Mouse (Mus musculus) megakaryocyte, embryonic 14.5 days (primary cell): ENCODE measurements around the gene Nelfcd. TPM values are rescaled to one million over a fixed set of nuclear protein-coding genes. Genes with fewer than 3 reads are reported as not detected.

Experiments
- H3K27me3 ChIP-seq: replicated peaks from 2 replicates; pipeline ENCODE3; 2012; ENCODE audit warnings: inconsistent platforms
- H3K36me3 ChIP-seq: replicated peaks from 2 replicates; pipeline ENCODE3; 2012; ENCODE audit warnings: low read length, inconsistent platforms, mixed read lengths
- H3K4me1 ChIP-seq: 2 replicates; pipeline ENCODE4 v1.6.1; 2012; ENCODE audit warnings: inconsistent platforms
- H3K4me3 ChIP-seq: replicated peaks from 2 replicates; pipeline ENCODE3; 2012; ENCODE audit warnings: moderate library complexity, mild to moderate bottlenecking, inconsistent platforms
- H3K9me3 ChIP-seq: 2 replicates; pipeline ENCODE4 v1.6.1; 2012; ENCODE audit warnings: inconsistent platforms
- FLI1 ChIP-seq: IDR thresholded peaks from 2 replicates; pipeline ENCODE4 v1.6.1; 2012; ENCODE audit warnings: low read length, inconsistent platforms, mixed read lengths
- GATA1 ChIP-seq: IDR thresholded peaks from 3 replicates; pipeline ENCODE4 v1.6.1; 2012; ENCODE audit warnings: mixed read lengths, low read length, inconsistent platforms, borderline replicate concordance
- polyA plus RNA-seq: library from polyadenylated mRNA; stranded (reverse); fragments of >175 nt; gene quantifications from 2 replicates; pipeline ENCODE4 v1.2.3, GENCODE M21; 2012; ENCODE audit warnings: low replicate concordance; ENCODE audit not compliant: insufficient read depth

Nelfcd gene
- polyA plus RNA-seq, 1 experiment = 36.2 TPM

DNA sequence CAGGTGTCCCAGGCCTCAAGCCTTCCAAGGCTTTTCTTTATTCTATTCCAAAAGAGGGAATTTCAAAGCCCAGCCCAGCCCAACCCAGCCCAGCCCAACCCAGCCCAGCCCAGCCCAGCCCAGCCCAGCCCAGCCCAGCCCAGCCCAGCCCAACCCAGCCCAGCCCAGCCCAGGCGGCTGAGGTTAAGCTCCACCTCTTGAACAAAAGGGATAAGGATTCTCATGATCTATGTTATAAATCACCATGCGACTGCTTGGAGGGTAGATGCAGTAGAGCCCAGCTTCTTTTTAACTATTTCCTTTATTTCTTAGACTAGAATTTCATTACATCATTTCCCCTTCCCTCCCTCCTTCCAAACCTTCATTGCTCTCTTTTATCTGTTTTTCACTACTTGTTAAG lies 5.4 kb upstream of the Nelfcd start:
- no peaks in the 10 kb centered on the region for H3K36me3 ChIP-seq
- H3K27me3 ChIP-seq = peaks cover 5% of the 10 kb centered on the region
- no peaks in the 10 kb centered on the region for H3K9me3 ChIP-seq
- H3K4me1 ChIP-seq = peaks cover 20% of the 10 kb centered on the region
- H3K4me3 ChIP-seq = no peak overlapping the region
- TF ChIP-seq GATA1 = no peak
- no peak for TF ChIP-seq FLI1

DNA sequence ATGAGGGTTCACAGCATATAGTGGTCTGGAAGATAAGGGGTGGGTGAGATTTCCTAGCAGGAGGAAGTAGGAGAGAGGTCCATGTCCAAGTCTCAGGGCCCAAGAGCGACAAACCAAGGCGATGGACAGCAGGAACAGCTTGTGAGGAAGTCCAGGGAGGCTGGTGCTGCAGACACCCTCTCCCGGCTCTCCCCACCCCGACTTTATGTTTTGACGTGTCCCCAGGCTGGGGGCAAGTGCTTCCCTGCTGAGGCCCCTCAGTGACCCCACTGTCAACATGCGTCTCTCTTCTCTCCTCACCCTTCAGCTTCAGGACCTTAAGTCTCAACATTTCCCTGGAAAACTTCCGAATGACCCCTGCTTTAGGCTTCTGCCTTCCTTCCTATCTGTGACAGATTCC lies 2.5 kb upstream of the Nelfcd start:
- H3K4me1 ChIP-seq = peaks cover 39% of the 10 kb centered on the region
- H3K9me3 ChIP-seq = no peaks in the 10 kb centered on the region
- TF ChIP-seq GATA1 = no peak
- TF ChIP-seq FLI1 = no peak
- H3K36me3 ChIP-seq = peaks cover 10% of the 10 kb centered on the region
- H3K27me3 ChIP-seq = peaks cover 2% of the 10 kb centered on the region
- H3K4me3 ChIP-seq = no peak overlapping the region

DNA sequence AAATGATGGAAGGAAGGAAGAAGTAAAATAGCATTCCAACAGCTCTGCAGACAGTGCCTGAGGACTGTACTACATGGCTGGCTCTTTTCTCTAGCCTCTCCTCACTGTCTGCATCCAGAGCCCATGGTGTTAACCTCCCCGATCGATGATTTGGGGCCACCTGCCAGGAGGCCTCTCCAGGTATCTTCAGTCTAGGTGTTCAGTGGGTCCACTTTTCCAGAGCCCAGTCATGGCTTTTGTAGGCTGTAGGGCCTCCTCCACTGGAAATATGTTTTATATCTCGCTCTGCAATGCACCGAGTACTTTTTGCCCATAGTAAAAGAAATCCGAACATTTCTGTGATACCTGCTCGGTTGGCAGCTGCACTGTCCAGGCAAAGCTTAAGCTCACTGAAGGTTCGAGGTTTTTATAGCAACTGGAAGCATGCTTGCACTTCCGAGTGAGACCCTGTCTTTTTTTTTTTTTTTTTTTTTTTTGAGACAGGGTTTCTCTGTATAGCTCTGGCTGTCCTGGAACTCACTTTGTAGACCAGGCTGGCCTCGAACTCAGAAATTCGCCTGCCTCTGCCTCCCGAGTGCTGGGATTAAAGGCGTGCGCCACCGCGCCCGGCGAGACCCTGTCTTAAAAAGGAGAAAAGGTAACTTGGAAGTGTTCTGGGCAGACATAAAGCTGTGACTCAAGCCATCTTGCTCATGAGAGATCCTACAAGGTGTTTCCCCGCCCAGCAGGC lies 438 bp upstream of the Nelfcd start:
- H3K4me1 ChIP-seq = peaks cover 45% of the 10 kb centered on the region
- peak overlapping the region; percentile 98 for H3K4me3 ChIP-seq
- no peaks in the 10 kb centered on the region for H3K9me3 ChIP-seq
- no peaks in the 10 kb centered on the region for H3K27me3 ChIP-seq
- TF ChIP-seq FLI1 (no peak), GATA1 (no peak)
- peaks cover 28% of the 10 kb centered on the region for H3K36me3 ChIP-seq

DNA sequence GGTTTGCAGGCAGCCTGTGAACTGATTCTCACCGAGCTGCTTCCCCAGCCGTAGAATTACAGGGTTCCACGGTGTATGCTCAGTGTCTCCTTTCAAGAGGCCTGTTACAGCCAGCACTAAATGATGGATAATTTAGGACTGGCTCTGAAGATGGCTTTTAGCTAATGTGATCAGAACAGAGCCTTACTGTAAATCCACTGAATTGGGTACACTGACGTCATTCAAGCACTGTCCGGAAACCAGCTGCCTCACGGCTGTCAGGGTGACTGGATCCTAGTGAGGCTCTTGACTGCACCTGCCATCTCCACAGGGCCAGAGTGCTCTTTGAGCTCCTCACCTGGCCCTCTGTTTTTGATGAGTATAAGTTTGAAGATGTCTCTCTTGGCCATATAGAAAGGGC lies 5.5 kb downstream of the Nelfcd start:
- TF ChIP-seq GATA1 = no peak
- TF ChIP-seq FLI1 = no peak
- Histone ChIP-seq H3K9me3 (no peaks in the 10 kb centered on the region), H3K36me3 (peaks cover 88% of the 10 kb centered on the region), H3K4me3 (no peak overlapping the region), H3K4me1 (peaks cover 27% of the 10 kb centered on the region), H3K27me3 (no peaks in the 10 kb centered on the region)

DNA sequence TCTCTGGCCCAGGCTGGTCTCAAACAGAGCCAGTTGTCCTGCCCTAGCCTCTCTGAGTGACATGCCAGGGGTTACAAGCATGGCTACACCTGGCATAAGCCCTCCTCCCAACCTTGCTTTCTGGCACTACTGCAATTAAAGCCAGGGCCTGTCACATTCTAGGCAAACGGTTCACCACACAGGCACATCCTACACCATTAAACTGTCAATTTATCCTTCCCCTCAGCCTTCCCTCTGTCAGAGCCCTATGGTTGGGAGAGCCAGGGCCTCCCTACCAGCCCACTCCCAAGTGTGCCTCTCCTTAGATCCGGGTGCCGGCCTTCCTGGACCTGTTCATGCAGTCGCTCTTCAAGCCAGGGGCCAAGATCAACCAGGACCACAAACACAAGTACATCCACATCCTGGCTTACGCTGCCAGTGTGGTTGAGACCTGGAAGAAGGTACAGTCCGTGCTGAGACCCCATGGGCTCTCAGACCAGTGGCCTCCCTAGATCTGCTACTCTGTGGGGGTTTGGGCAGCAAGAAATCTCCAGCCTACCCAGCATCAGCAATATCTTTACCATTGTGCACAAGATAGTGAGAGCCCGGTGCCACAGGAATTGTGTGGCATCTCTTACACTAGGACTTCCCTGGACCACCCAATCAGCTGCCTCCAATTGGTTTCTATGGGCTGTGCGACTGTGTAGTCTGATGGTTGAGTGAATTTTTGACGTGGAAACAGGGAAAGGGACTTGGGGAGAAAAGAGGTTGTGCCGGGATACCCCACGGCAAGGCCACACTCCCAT lies 8.9 kb downstream of the Nelfcd start:
- Histone ChIP-seq H3K4me3 (no peak overlapping the region), H3K9me3 (no peaks in the 10 kb centered on the region), H3K36me3 (peaks cover 100% of the 10 kb centered on the region), H3K27me3 (no peaks in the 10 kb centered on the region), H3K4me1 (peaks cover 4% of the 10 kb centered on the region; the same call in 1 of the 2 replicates)
- TF ChIP-seq FLI1 (no peak), GATA1 (no peak)

DNA sequence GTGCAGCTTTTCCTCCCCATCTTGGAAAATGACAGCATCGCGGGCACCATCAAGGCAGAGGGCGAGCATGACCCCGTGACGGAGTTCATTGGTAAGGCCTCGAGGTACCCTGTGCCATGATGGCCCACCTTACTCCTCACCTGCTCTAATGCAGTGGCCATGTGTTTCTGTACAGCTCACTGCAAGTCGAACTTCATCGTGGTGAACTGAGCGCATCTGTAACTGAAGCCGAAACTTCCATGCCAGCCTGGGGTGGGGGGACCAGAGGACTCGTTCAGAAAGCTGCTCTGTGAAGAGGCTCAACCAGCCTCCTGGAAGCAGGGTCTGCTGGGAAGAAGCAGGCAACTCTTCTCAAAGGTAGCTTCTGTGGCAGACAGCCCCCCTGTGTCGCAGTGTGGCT lies 11.3 kb downstream of the Nelfcd start:
- H3K36me3 ChIP-seq = peaks cover 96% of the 10 kb centered on the region
- H3K9me3 ChIP-seq = no peaks in the 10 kb centered on the region
- peak overlapping the region; percentile 42 for H3K4me3 ChIP-seq
- H3K4me1 ChIP-seq = peaks cover 16% of the 10 kb centered on the region
- H3K27me3 ChIP-seq = no peaks in the 10 kb centered on the region
- TF ChIP-seq GATA1 = no peak
- no peak for TF ChIP-seq FLI1

DNA sequence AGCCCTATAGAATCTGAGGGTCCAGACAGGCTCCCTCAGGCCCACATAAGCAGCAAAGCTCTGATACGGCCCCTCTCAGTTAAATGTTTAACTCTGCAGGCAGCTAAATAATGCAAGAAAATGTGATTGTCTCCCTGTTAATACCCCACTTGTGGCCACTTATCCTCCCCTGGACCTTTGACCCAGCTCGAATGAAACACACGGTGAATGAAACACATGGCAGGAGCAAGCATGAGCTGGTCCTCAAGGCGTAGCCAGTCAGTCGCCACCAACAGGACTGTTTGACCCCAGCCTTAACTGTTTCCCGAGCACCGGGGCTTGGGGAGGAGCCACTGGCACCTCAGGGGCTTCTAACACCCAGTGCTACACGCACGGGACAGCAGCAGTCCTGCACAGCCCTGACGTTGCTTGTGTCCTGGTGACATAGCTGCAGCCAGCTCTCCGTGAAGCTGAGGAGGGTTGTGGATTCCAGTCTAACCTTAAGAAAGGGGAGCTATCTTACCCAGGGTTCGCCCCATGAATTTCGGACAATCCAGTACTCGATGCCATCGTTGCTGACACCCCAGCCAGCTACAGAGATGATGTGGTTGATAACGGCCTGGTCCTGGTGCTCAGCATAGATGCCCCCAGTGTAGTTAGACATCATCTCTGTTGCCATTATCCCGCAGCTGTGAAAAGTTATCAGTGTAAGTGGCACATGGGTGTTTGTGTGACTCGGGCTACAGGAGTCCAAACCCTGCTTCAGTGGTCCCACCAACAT lies 12.7 kb downstream of the Nelfcd start:
- Histone ChIP-seq H3K4me3 (no peak overlapping the region), H3K9me3 (no peaks in the 10 kb centered on the region), H3K36me3 (peaks cover 94% of the 10 kb centered on the region), H3K27me3 (no peaks in the 10 kb centered on the region), H3K4me1 (peaks cover 22% of the 10 kb centered on the region)
- no peak for TF ChIP-seq FLI1
- TF ChIP-seq GATA1 = no peak

DNA sequence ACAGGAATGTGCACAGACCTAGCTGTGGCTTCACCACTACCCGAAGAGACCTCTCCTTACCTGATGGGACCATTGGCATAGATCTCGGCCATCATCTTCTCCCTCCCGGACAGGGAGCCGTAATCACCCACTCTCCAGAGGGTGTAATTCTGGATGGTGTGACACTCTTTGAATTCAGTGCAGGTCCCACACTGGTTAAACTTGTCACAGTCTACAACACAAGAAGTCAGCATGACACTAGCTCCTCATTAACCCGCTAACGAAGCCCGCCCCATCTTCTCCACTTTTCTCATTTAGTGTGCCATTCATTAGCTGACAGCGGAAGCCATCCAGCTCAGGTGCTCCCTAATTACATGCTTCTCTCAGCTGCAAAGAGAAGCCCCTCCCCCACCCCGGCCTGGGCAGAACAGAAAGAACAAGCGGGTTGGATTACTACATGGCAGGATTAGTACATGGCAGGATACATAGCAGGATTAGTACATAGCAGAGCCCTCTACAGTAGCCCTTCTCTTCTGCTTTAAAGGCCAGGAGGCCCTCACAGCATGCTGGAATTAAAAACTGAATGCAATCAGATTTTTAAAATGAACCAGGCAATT lies 13.5 kb downstream of the Nelfcd start:
- Histone ChIP-seq H3K36me3 (peaks cover 93% of the 10 kb centered on the region), H3K4me1 (peaks cover 29% of the 10 kb centered on the region), H3K9me3 (no peaks in the 10 kb centered on the region), H3K27me3 (no peaks in the 10 kb centered on the region), H3K4me3 (no peak overlapping the region)
- TF ChIP-seq FLI1 (no peak), GATA1 (no peak)

DNA sequence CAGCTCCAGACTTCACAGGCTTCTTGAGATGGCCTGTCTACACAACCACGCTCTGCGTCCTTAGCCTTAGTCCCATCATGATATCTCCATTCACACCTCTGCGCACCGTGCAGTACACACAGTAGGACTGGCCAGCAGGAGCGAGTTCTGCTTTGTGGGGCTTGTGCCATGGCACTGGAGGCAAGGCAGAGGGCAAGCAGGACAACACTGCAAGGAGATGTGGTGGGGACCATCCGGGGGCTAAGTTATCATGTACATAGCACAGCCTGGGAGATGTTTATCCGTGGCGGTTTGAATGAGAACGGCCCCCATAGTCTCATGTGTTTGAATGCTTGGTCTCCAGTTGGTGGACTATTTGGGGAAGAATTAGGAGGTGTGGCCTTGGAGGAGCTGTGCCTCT lies 19.3 kb downstream of the Nelfcd start:
- no peak for TF ChIP-seq FLI1
- no peak for TF ChIP-seq GATA1
- Histone ChIP-seq H3K4me3 (peak overlapping the region; percentile 30), H3K4me1 (peaks cover 80% of the 10 kb centered on the region), H3K36me3 (peaks cover 73% of the 10 kb centered on the region), H3K27me3 (no peaks in the 10 kb centered on the region), H3K9me3 (no peaks in the 10 kb centered on the region)
